Mouse (Mus musculus): ENCODE data around the gene Hhip.
"Not testable (repeated sequence)": the region's sequence is repeated elsewhere in the genome, so short reads cannot be mapped to it uniquely, and the experiment has no call there.

The Hhip gene

GRCm38 (mm10) chr8:79992121-79992848 is 65.5 kb downstream of the Hhip start:
- DNase-seq (ENCODE audit: low spot score): no peak

GRCm38 (mm10) chr8:79991420-79991819 is 66.4 kb downstream of the Hhip start:
- DNase-seq (ENCODE audit: low spot score): not testable (repeated sequence)

DNA sequence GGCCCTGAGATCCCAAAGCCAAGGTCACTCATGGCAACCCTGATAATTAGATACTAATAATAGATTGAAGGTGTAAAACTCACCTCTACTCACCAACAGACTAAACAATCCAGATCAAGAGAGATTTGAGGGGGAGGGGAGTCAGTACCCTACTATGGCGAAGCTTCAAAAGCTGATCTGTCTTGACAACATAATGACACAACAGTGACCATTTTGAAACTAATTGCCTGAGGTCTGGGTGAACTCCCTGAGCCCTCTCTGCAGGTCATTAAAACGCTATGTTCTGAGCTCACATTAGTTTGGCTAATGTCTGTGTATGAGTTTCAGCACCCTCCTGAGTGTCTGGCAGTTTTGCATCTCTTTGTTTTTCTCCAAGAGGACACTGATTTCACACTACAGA is 72.9 kb downstream of the Hhip start:
- DNase-seq (ENCODE audit: low spot score): no peak

- DNase-seq (ENCODE audit: low spot score): no peak
These were observed 75.7 kb downstream of the Hhip start for GRCm38 (mm10) chr8:79982144-79982543.

- no peak for DNase-seq (ENCODE audit: low spot score)
These were observed 91.6 kb downstream of the Hhip start for GRCm38 (mm10) chr8:79966159-79966558.

DNA sequence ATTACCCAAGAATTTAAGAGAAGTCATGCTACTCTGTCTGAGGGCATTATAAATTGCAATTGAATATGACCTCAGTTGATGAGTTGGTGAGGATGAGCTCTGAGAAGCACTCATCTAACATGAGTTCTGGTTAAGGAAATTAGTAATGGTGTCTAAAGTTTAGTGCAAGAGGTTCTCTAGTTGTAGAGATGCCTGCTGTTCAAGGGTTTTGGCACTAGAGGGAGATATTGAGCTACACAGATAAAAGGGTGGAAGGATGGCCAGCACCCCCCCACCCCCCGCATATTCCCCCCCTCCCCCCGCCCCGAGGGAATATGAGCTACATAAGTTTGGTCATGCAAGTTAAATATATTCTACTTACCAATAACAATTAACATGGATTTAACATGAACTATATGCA is 104.9 kb downstream of the Hhip start:
- DNase-seq (ENCODE audit: low spot score): no peak

- no peak for DNase-seq (ENCODE audit: low spot score)
These were observed 107.4 kb downstream of the Hhip start for GRCm38 (mm10) chr8:79950376-79950775.

- DNase-seq (ENCODE audit: low spot score): no peak
These were observed 112.2 kb downstream of the Hhip start for GRCm38 (mm10) chr8:79945501-79946076.

GRCm38 (mm10) chr8:79941070-79941469 is 116.7 kb downstream of the Hhip start:
- no peak for DNase-seq (ENCODE audit: low spot score)

DNA sequence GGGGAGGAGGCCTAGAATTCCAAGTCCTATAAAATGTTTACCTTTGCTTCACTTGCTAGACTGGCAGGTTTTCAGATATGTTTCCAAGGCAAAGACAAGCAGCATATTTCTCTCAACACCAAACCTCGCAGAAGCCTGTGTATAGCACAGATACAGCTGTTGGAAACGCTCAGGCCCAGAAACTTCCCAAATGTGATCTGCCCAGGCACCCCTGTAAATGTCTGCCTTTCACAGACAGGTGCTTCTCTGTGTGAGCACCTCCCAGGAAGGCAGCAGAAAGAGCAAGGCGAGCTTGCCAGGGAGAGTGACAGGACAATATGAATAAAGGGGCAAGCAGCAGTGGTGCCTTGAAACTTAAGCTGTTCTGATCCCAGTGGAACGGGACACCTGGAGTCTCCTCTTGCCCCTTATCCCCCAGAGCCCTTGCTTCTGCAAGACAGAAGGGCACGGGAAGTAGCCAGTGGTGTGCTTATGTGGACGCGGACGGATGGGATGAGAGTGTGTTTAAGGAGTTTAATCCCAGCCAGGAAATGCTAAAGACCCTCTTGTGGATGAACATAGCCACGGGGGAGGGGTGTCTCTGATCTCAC is 120.9 kb downstream of the Hhip start:
- DNase-seq (ENCODE audit: low spot score): no peak

DNA sequence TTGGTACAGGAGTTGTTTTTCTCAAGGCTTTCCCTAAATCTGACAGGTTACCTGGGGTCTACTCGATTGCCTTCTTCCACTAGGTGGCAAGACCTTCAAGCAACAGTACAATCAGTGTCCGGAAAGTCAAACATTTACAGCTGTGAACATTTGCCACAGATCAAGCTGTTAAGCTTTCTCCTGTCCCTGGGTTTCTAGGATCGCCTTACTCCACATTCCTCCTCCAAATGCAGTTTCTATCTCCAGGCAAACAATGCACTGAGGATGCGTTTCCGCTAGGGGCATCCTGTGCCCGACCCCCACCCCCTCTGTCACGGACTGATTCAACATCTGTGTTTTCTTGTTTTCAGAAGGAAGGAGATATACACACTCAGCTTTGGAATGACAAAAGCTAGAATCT is 122.0 kb downstream of the Hhip start:
- no peak for DNase-seq (ENCODE audit: low spot score)

- no peak for DNase-seq (ENCODE audit: low spot score)
These were observed 128.6 kb downstream of the Hhip start for GRCm38 (mm10) chr8:79929202-79929601.

GRCm38 (mm10) chr8:79917211-79917610 is 140.6 kb downstream of the Hhip start:
- DNase-seq (ENCODE audit: low spot score): no peak

All from urinary bladder, postnatal 10 days (tissue).